Mouse (Mus musculus) kidney, postnatal 0 days (tissue): Measurements from ENCODE around the gene Cyth1. TPM values are rescaled to one million over a fixed set of nuclear protein-coding genes. Genes with fewer than 3 reads are reported as not detected.

Source experiments
- ATAC-seq: fragments of 200-750 bp; cut with Nextera tagmentation; replicated peaks from 2 replicates; pipeline ENCODE4 v1.8.0; 2017; ENCODE audit warnings: low read depth, moderate number of reproducible peaks, moderate TSS enrichment, moderate library complexity; ENCODE audit not compliant: low FRiP score
- DNase-seq: peaks from one replicate; pipeline ENCODE4 v3.0.0-alpha.2; 2016; ENCODE audit warnings: low spot score
- H3K27ac ChIP-seq: fragments of 300-500 bp; sonication (generic); 2 replicates; pipeline ENCODE4 v1.5.1; 2014; ENCODE audit warnings: mild to moderate bottlenecking
- H3K27me3 ChIP-seq: fragments of 300-500 bp; sonication (generic); 2 replicates; pipeline ENCODE4 v1.6.1; 2014; ENCODE audit warnings: low read length, mixed read lengths; ENCODE audit not compliant: insufficient read depth
- H3K36me3 ChIP-seq: fragments of 300-500 bp; sonication (generic); 2 replicates; pipeline ENCODE4 v1.6.1; 2014; ENCODE audit warnings: low read length, mixed read lengths; ENCODE audit not compliant: insufficient read depth
- H3K4me1 ChIP-seq: fragments of 300-500 bp; sonication (generic); replicated peaks from 2 replicates; pipeline ENCODE4 v1.6.1; 2014; ENCODE audit warnings: antibody characterized with exemption, low read length, mixed read lengths; ENCODE audit not compliant: insufficient read depth
- H3K4me2 ChIP-seq: fragments of 300-500 bp; sonication (generic); 2 replicates; pipeline ENCODE4 v1.6.1; 2014; ENCODE audit warnings: mild to moderate bottlenecking, low read length, moderate library complexity, mixed read lengths
- H3K4me3 ChIP-seq: fragments of 300-500 bp; sonication (generic); replicated peaks from 2 replicates; pipeline ENCODE4 v1.5.1; 2014; ENCODE audit warnings: low read depth, low read length
- H3K9ac ChIP-seq: fragments of 300-500 bp; sonication (generic); 2 replicates; pipeline ENCODE4 v1.6.1; 2014; ENCODE audit warnings: low read depth, low read length
- H3K9me3 ChIP-seq: fragments of 300-500 bp; sonication (generic); replicated peaks from 2 replicates; pipeline ENCODE4 v1.6.1; 2016; ENCODE audit warnings: low read length, inconsistent platforms, mixed read lengths
- CTCF ChIP-seq: IDR thresholded peaks from 2 replicates; pipeline ENCODE4 v1.5.1; 2016; ENCODE audit warnings: antibody characterized with exemption, low read depth, mild to moderate bottlenecking, moderate library complexity
- WGBS: fragments of 180-500 bp; shearing (Covaris S2); extraction: QIAGEN DNeasy Blood & Tissue Kit; methylation state at CpG from one replicate; pipeline ENCODE4 v1.1.7; 2014; 5-methylcytosine and 5-hydroxymethylcytosine counted together
- polyA plus RNA-seq: library from polyadenylated mRNA; unstranded; fragments of >200 nt; fragmentation: Nextera tagmentation; extraction: Ambion mirVana; gene quantifications from 2 replicates; pipeline ENCODE4 v1.2.1, GENCODE M21; 2015

Gene Cyth1
- polyA plus RNA-seq, 1 experiment from 2014 or later = 17.3 TPM

GRCm38 (mm10) chr11:118256371-118256770 lies 8.0 kb upstream of the Cyth1 start:
- Histone ChIP-seq H3K36me3 (peaks cover 32% of the 10 kb centered on the region), H3K4me1 (peaks cover 10% of the 10 kb centered on the region), H3K4me3 (no peak overlapping the region), H3K4me2 (no peak overlapping the region), H3K27ac (no peak overlapping the region), H3K27me3 (no peaks in the 10 kb centered on the region), H3K9ac (no peak overlapping the region), H3K9me3 (no peaks in the 10 kb centered on the region)
- no peak for TF ChIP-seq CTCF
- 86% methylated on average over 7 of the region's 7 CpGs for WGBS
- ATAC-seq = no peak
- no peak for DNase-seq

- Histone ChIP-seq H3K4me3 (no peak overlapping the region), H3K4me2 (0 out of 2 replicates have a peak overlapping the region, but pooled peaks have one; percentile 7), H3K4me1 (peaks cover 14% of the 10 kb centered on the region), H3K36me3 (peaks cover 12% of the 10 kb centered on the region), H3K27ac (peak overlapping the region; percentile 78), H3K9me3 (no peaks in the 10 kb centered on the region), H3K27me3 (no peaks in the 10 kb centered on the region), H3K9ac (0 out of 2 replicates have a peak overlapping the region, but pooled peaks have one; percentile 23)
- 15% methylated on average over 15 of the region's 15 CpGs for WGBS
- peak; percentile 62 for DNase-seq
- peak; percentile 30 for ATAC-seq
- no peak for TF ChIP-seq CTCF
These were observed 6.0 kb upstream of the Cyth1 start for GRCm38 (mm10) chr11:118254159-118254951.

GRCm38 (mm10) chr11:118253447-118254158 lies 5.2 kb upstream of the Cyth1 start:
- Histone ChIP-seq H3K4me1 (peaks cover 20% of the 10 kb centered on the region), H3K4me3 (no peak overlapping the region), H3K36me3 (peaks cover 4% of the 10 kb centered on the region; the same call in 1 of the 2 replicates), H3K9me3 (no peaks in the 10 kb centered on the region), H3K4me2 (no peak overlapping the region), H3K9ac (no peak overlapping the region), H3K27me3 (no peaks in the 10 kb centered on the region), H3K27ac (peak overlapping the region; percentile 78)
- no peak for TF ChIP-seq CTCF
- DNase-seq (no peak), ATAC-seq (no peak)
- 80% methylated on average over 7 of the region's 7 CpGs for WGBS

- Histone ChIP-seq H3K4me3 (peak overlapping the region; percentile 90; the same call in 1 of the 2 replicates), H3K27me3 (no peaks in the 10 kb centered on the region), H3K9ac (peak overlapping the region; percentile 43; the same call in 1 of the 2 replicates), H3K9me3 (no peaks in the 10 kb centered on the region), H3K36me3 (no peaks in the 10 kb centered on the region), H3K27ac (peak overlapping the region; percentile 92), H3K4me2 (peak overlapping the region; percentile 53), H3K4me1 (peaks cover 34% of the 10 kb centered on the region)
- peak; percentile 37 for ATAC-seq
- 0% methylated on average over 5 of the region's 5 CpGs for WGBS
- peak; percentile 69 for DNase-seq
- no peak; the same call in 1 of the 2 replicates for TF ChIP-seq CTCF
These were observed 606 bp upstream of the Cyth1 start for GRCm38 (mm10) chr11:118249012-118249383.

- no peak; the same call in 1 of the 2 replicates for ATAC-seq
- peak overlapping the region; percentile 88 for H3K9ac ChIP-seq
- H3K27me3 ChIP-seq = no peaks in the 10 kb centered on the region
- H3K9me3 ChIP-seq = no peaks in the 10 kb centered on the region
- peak overlapping the region; percentile 90 for H3K4me3 ChIP-seq
- peak overlapping the region; percentile 88 for H3K27ac ChIP-seq
- H3K4me2 ChIP-seq = peak overlapping the region; percentile 88
- WGBS = under 1% methylated on average over 43 of the region's 43 CpGs
- H3K36me3 ChIP-seq = no peaks in the 10 kb centered on the region
- peak; percentile 73 for DNase-seq
- TF ChIP-seq CTCF = no peak
- peaks cover 31% of the 10 kb centered on the region for H3K4me1 ChIP-seq
These were observed 865 bp downstream of the Cyth1 start for GRCm38 (mm10) chr11:118247359-118248095.

- Histone ChIP-seq H3K27ac (peak overlapping the region; percentile 88), H3K27me3 (no peaks in the 10 kb centered on the region), H3K4me1 (peaks cover 34% of the 10 kb centered on the region), H3K4me3 (peak overlapping the region; percentile 90), H3K4me2 (peak overlapping the region; percentile 88), H3K9ac (peak overlapping the region; percentile 88), H3K9me3 (no peaks in the 10 kb centered on the region), H3K36me3 (no peaks in the 10 kb centered on the region)
- DNase-seq (no peak), ATAC-seq (no peak)
- TF ChIP-seq CTCF = no peak
- 50% methylated on average over 5 of the region's 5 CpGs for WGBS
These were observed 1.7 kb downstream of the Cyth1 start for GRCm38 (mm10) chr11:118246724-118247123.
